Comparison of ENCODE assay signal across 9 mouse cellular contexts in the genomic region with DNA sequence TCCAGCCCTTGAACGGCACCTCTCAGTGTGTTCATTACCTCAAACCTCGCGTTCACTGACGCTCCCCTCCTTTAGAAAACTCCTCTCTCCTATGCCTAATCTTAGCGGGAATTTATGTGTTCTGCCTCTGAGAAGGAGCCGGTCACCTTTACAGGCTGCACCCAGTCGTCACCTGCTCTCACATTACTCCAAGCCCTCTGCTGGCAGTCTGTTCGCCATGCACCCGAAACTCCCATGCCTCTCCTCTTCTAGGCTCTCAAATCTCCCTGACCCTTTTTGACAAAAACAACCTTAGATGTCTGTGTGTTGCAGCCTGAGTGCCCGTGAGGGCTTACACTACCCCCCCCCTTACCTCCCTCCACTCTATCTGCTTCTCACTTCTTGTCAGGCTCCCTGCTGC. TPM values are rescaled to one million over a fixed set of nuclear protein-coding genes. Genes with fewer than 3 reads are reported as not detected.
A peak's percentile ranks its signal among the peaks of the same experiment; 100 is the strongest.
DNase-seq lines count a peak whose midpoint lies in the region; TF ChIP-seq lines count a peak whose summit lies in the region.
"Had no signal": no experiment of that assay in that cellular context is flagged by ENCODE, and none has a peak within 500 bp of the region (broad histone marks: within the 10 kb centered on the region; RNA-seq: fewer than 3 reads in every experiment).

No protein-coding gene starts in this region.

- peak; percentile 29 for DNase-seq in heart, adult 11 months
- DNase-seq in heart, postnatal 14 days = no peak
- no peak for DNase-seq in lung, adult 2 months
- DNase-seq in lung, adult 18-20 months = no peak
- DNase-seq in NIH3T3 (ENCODE audit: low read depth) = peak; percentile 19
- peak; percentile 38 to 45 for DNase-seq in kidney, postnatal 25 days
- no peak for DNase-seq in adrenal gland, postnatal 25 days
- DNase-seq in urinary bladder, postnatal 10 days (ENCODE audit: low spot score) = no peak

- no peaks in the 10 kb centered on the region for H3K4me1 ChIP-seq in lung, adult 2 months (ENCODE audit: control insufficient read depth, insufficient read depth, low read length)

- TF ChIP-seq CTCF in lung, adult 2 months (IDR thresholded peaks at IDR 0.05; ENCODE audit: insufficient read depth, low read length) = peak; percentile 39; the same call in 1 of the 2 replicates

- TF ChIP-seq POLR2A in lung, adult 2 months (IDR thresholded peaks at IDR 0.05; ENCODE audit: borderline replicate concordance, extremely low read depth, low read depth, low read length) = no peak

- no peak overlapping the region for H3K4me3 ChIP-seq in lung, adult 2 months (replicated peaks; ENCODE audit: extremely low read depth, low read depth, low read length)
- H3K4me3 ChIP-seq: erythroblast, embryonic 14.5 days had no signal

- 30% methylated on average over 10 of the region's 10 CpGs for WGBS in lung, adult 2 months

- intact Hi-C loops in heart, postnatal 14 days (cut with DNase I) = no loop called here

RNA-seq across cellular contexts. Expression of a gene that starts 13.2 kb away (rescaled TPM):
- under 1 TPM; 0.12 to 0.29 TPM for total RNA-seq in heart, postnatal 14 days (2021)
- 0.61 and 0.89 TPM in 2 replicates for polyA plus RNA-seq in lung, adult 2 months (2012; rRNA removed)
- not detected in 2 replicates for total RNA-seq in adrenal gland, postnatal 25 days (2021)
- polyA plus RNA-seq: erythroblast, embryonic 14.5 days had no signal

RNA-seq across cellular contexts. Expression of a gene that starts 19.2 kb away (rescaled TPM):
- total RNA-seq in heart, postnatal 14 days (2021) = under 1 TPM in 1 of 2 experiments, not detected in 1; 0.34 TPM
- 9.0 and 12.3 TPM in 2 replicates for polyA plus RNA-seq in lung, adult 2 months (2012; rRNA removed)
- not detected in 2 replicates for total RNA-seq in adrenal gland, postnatal 25 days (2021)
- polyA plus RNA-seq: erythroblast, embryonic 14.5 days had no signal

RNA-seq across cellular contexts. Expression of a gene that starts 28.5 kb away (rescaled TPM):
- under 1 TPM in 1 of 2 experiments, not detected in 1; 0.55 TPM for total RNA-seq in heart, postnatal 14 days (2021)
- polyA plus RNA-seq in lung, adult 2 months (2012; rRNA removed) = 4.5 and 7.1 TPM in 2 replicates
- not detected in 2 replicates for total RNA-seq in adrenal gland, postnatal 25 days (2021)
- polyA plus RNA-seq: erythroblast, embryonic 14.5 days had no signal

Comparison
In these comparisons a context has a peak if more than half of its experiments do, and no peak if none do; other contexts are left out.
1. DNase-seq: peak in heart, adult 11 months (single experiment), NIH3T3 (single experiment) and kidney, postnatal 25 days (2 of 2); none in heart, postnatal 14 days (0 of 2), lung, adult 2 months (single experiment), lung, adult 18-20 months (0 of 2), adrenal gland, postnatal 25 days (single experiment) and urinary bladder, postnatal 10 days (single experiment).